Mouse (Mus musculus): ENCODE results near the gene Ccdc57.
"Not testable (repeated sequence)": the region's sequence is repeated elsewhere in the genome, so short reads cannot be mapped to it uniquely, and the experiment has no call there.

- TF ChIP-seq CTCF (IDR thresholded peaks at IDR 0.05; ENCODE audit: borderline replicate concordance, control insufficient read depth, extremely low read depth, insufficient read depth, low read length, poor library complexity); POLR2A (IDR thresholded peaks at IDR 0.05; ENCODE audit: control insufficient read depth, extremely low read depth, insufficient read depth, low read length, poor library complexity): not testable (repeated sequence)
Observed at GRCm38 (mm10) chr11:120855938-120856337, 76.7 kb downstream of the Ccdc57 start.

All from thymus, adult 2 months (tissue).